Mouse (Mus musculus): ENCODE data around the gene Kcnd1.

The Kcnd1 gene

DNA sequence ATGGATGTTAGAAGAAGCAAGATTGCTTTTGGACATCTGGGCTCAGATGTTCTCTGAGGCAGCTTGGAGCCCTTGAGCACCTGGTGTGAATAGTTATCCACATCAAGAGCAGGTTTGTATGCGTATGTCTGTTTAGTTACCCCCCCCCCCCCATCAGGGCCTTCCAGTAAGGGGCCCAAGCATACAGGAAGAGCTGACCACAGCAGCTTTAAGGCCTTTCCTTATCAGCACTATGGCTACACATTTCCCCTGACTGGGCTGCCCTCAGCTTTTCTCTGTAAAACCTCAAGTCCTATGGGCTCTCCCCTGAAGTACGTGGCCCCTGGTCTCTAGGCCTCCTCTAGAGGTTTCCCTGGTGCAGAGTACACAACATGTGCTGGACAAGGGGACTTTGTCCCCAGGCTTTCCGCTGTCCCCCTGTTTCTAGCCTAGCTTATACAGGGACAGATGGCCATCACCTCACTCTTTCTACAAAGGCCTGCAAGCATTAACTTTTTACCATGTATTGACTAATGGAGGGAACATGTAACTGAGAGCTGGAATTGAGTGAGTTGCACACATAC, 37.2 kb downstream of the Kcnd1 start:
- DNase-seq (ENCODE audit: low spot score) = no peak

DNA sequence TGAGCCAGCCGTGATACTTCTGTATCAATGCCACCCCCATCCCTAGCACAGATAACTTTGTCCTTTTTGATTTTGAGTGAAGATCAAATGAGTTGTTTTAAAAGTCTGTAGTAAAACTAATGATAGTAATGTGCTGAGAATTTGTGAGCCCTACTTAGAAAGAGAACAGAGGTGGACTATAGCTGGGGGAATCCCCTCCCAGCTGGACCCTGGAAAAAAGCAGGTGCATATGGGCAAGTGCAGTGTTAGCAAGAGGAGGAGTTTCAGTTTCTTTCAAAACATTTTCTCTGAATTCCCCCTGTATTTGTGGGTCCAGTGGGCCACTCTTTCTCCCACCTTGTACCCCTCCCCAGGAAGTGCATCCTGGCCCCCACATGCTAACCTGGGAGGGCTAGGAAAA, 41.1 kb downstream of the Kcnd1 start:
- no peak for DNase-seq (ENCODE audit: low spot score)

DNA sequence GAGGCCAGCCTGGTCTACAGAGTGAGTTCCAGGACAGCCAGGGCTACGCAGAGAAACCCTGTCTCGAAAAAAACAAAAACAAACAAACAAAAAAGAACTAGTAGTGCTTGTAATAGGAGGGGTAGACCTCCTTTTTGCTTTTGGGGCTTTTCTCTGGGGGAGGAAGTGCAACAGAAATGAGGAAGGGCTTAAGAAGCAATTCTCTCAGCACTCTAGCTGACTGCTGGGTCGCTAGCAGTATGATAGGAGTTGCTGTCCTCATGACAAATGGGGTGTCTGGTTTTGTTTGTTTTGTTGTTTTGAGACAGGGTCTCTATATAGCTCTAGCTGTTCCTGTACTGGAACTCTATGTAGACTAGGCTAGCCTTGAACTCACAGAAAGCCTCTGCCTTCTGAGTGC, 42.5 kb downstream of the Kcnd1 start:
- no peak for DNase-seq (ENCODE audit: low spot score)

DNA sequence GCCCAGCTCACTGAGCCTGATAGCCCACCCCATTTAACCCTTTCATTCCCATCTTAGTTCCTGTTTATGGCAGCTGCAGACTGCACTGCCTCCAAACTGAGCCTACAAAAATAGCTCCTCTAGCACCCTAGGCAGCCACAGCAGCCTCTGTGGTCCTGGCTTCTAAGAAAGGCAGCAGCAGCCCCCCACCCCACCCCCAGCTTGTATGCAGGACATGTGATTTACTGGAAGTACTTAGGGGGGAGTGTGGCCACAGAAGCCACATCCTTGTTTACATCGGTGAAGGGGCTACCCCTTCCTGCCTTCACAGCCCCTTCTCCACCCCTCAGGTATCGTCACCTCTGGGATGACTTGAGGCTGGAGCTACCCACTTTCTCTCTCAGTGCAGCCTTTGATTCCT, 43.3 kb downstream of the Kcnd1 start:
- no peak for DNase-seq (ENCODE audit: low spot score)

GRCm38 (mm10) chrX:7865786-7866185, 43.7 kb downstream of the Kcnd1 start:
- no peak for DNase-seq (ENCODE audit: low spot score)

GRCm38 (mm10) chrX:7867141-7867540, 45.1 kb downstream of the Kcnd1 start:
- no peak for DNase-seq (ENCODE audit: low spot score)

DNA sequence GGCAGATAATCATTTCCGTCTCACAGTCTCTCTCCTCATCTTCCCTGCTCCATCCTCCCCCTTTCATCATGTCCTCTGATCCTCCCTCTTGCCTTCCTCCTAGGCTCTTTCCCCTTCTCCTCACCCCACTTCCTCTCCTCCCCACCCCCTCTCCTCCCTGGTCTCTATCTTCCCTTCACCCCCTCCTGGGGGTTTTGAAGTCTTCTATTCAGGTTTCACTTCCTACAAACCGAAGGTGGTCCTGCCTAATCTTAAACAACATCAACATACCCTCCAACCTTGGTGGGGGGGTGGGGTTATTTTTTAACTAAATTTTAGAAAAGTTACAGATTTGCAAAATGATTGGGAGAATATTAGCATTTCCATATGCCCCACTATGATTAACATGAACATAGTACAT, 46.4 kb downstream of the Kcnd1 start:
- DNase-seq (ENCODE audit: low spot score) = no peak

- no peak for DNase-seq (ENCODE audit: low spot score)
Measured at GRCm38 (mm10) chrX:7869826-7870225, 47.7 kb downstream of the Kcnd1 start.

- DNase-seq (ENCODE audit: low spot score) = peak; percentile 84
Measured at GRCm38 (mm10) chrX:7878007-7878419, 55.9 kb downstream of the Kcnd1 start, which contains the start of gene Pim2. Gene Pim2, plus strand, starts transcription at chrX:7878262.

DNA sequence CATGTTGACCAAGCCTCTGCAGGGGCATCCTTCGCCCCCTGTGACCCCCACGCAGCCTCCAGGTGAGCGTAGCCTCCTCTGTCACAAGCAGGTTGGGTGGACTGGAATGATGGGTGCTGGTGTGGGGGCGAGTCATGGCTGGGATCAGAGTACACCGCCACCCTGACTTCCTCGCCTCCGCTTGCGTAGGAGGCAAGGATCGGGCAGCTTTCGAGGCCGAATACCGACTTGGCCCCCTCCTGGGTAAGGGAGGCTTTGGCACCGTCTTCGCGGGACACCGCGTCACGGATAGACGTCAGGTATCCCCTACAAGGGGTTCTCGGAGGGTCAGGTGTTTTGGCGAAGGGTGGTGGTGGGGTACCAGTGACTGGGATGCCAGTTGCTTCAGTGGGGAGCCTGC, 56.4 kb downstream of the Kcnd1 start:
- no peak for DNase-seq (ENCODE audit: low spot score)

DNA sequence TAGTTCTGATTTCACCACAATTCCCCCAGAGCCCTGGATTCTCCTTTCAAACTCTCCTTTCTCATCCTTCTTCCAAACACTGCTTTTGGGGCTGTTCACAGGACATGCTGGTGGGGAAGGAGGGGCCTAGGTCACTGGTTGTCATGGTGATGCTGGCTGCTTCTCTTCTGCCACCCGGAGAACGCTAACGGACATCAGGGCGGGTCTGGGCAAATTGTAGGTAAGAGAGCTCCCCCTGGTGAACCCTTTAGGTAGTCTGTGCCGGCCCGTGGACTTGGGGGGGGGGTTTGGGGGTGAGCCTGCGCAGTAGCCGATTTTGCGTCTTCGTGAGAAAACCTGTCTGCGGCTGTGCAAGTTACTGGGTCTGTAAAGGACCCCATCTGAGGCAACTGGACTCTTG, 57.7 kb downstream of the Kcnd1 start:
- peak; percentile 52 for DNase-seq (ENCODE audit: low spot score)

DNA sequence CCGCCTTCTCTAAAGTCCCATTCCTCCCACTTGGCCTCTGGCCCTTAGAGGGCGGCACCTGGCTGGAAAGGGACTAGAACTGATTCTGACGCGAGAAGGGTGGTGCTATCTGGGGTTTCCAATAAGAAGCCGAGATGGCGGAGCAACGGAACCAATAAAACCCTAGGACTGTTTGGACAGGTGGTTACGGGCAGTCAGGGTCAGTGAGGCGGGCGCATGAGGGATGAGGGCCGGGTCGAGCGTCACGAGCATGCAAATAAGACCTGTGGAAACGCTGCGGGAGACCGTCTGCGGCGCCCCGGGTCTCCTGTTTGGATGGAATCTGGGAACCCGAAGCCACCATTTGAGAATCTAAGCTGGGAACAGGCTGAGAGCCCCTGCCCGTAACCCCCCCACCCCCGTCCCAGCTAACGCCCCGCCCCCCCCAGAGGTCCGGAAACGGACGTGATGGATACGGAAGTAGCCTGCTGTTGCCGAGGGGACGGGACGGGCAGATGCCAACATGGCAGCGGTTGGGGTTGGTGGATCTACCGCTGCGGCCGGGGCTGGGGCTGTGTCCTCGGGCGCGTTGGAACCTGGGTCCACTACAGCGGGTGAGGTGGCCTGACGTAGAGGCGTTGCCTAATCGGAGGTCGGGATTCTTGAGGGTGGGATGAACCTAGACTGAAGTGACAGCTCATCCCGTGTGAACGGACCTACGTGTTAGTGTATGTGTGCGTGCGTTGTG, 61.9 kb downstream of the Kcnd1 start, which contains the start of gene Slc35a2:
TSS of gene Slc35a2 (plus strand) at position 188 of the 727 bp plus-strand sequence.
- peak; percentile 84 for DNase-seq (ENCODE audit: low spot score)
